Mouse (Mus musculus): ENCODE measurements around the gene Frem1. TPM values are rescaled to one million over a fixed set of nuclear protein-coding genes. Genes with fewer than 3 reads are reported as not detected.

Frem1 gene
- polyA plus RNA-seq, 1 experiment from 2014 or later: 1.8 TPM

- H3K4me3 ChIP-seq: no peak overlapping the region
- ATAC-seq: peak; percentile 67
- no peaks in the 10 kb centered on the region for H3K27me3 ChIP-seq
- no peaks in the 10 kb centered on the region for H3K9me3 ChIP-seq (replicated peaks)
- no peak overlapping the region for H3K4me2 ChIP-seq
- no peaks in the 10 kb centered on the region for H3K36me3 ChIP-seq (ENCODE audit: poor library complexity, severe bottlenecking)
- peak overlapping the region; percentile 94 for H3K27ac ChIP-seq
- no peak overlapping the region for H3K9ac ChIP-seq
- WGBS: 66% methylated on average over 8 of the region's 8 CpGs
- peaks cover 18% of the 10 kb centered on the region for H3K4me1 ChIP-seq
These were observed 105.4 kb downstream of the Frem1 start for GRCm38 (mm10) chr4:82946721-82947120.

- no peak overlapping the region for H3K4me2 ChIP-seq
- 0 out of 2 replicates have a peak overlapping the region, but pooled peaks have one; percentile 16 for H3K9ac ChIP-seq
- no peaks in the 10 kb centered on the region for H3K9me3 ChIP-seq (replicated peaks)
- peak; percentile 89 for ATAC-seq
- H3K27me3 ChIP-seq: no peaks in the 10 kb centered on the region
- H3K4me1 ChIP-seq: peaks cover 18% of the 10 kb centered on the region
- WGBS: 35% methylated on average over 3 of the region's 3 CpGs
- H3K27ac ChIP-seq: peak overlapping the region; percentile 94
- H3K36me3 ChIP-seq (ENCODE audit: poor library complexity, severe bottlenecking): no peaks in the 10 kb centered on the region
- no peak overlapping the region for H3K4me3 ChIP-seq
These were observed 105.9 kb downstream of the Frem1 start for GRCm38 (mm10) chr4:82946276-82946612.

- no peak overlapping the region for H3K4me2 ChIP-seq
- H3K36me3 ChIP-seq (ENCODE audit: poor library complexity, severe bottlenecking): no peaks in the 10 kb centered on the region
- H3K4me1 ChIP-seq: peaks cover 18% of the 10 kb centered on the region
- peak overlapping the region; percentile 94 for H3K27ac ChIP-seq
- no peaks in the 10 kb centered on the region for H3K9me3 ChIP-seq (replicated peaks)
- ATAC-seq: peak; percentile 43
- WGBS: 79% methylated on average over 9 of the region's 9 CpGs
- no peak overlapping the region for H3K4me3 ChIP-seq
- H3K27me3 ChIP-seq: no peaks in the 10 kb centered on the region
- 0 out of 2 replicates have a peak overlapping the region, but pooled peaks have one; percentile 16 for H3K9ac ChIP-seq
These were observed 106.4 kb downstream of the Frem1 start for GRCm38 (mm10) chr4:82945572-82946275.

- Histone ChIP-seq H3K9ac (no peak overlapping the region), H3K9me3 (replicated peaks) (no peaks in the 10 kb centered on the region), H3K27ac (no peak overlapping the region), H3K36me3 (ENCODE audit: poor library complexity, severe bottlenecking) (no peaks in the 10 kb centered on the region), H3K4me1 (peaks cover 3% of the 10 kb centered on the region; the same call in 1 of the 2 replicates), H3K4me3 (no peak overlapping the region), H3K27me3 (no peaks in the 10 kb centered on the region), H3K4me2 (no peak overlapping the region)
- ATAC-seq: 0 out of 2 replicates have a peak, but pooled peaks have one; percentile 20
- 85% methylated on average over 5 of the region's 5 CpGs for WGBS
These were observed 111.5 kb downstream of the Frem1 start for GRCm38 (mm10) chr4:82940680-82941079.

GRCm38 (mm10) chr4:82940248-82940647 lies 111.9 kb downstream of the Frem1 start:
- Histone ChIP-seq H3K27me3 (no peaks in the 10 kb centered on the region), H3K27ac (no peak overlapping the region), H3K4me1 (no peaks in the 10 kb centered on the region), H3K4me3 (no peak overlapping the region), H3K9me3 (replicated peaks) (no peaks in the 10 kb centered on the region), H3K4me2 (no peak overlapping the region), H3K9ac (no peak overlapping the region), H3K36me3 (ENCODE audit: poor library complexity, severe bottlenecking) (no peaks in the 10 kb centered on the region)
- WGBS: 84% methylated on average over 13 of the region's 13 CpGs
- ATAC-seq: no peak

- no peak overlapping the region for H3K4me2 ChIP-seq
- 10% methylated on average over 5 of the region's 5 CpGs for WGBS
- ATAC-seq: peak; percentile 90
- H3K27ac ChIP-seq: peak overlapping the region; percentile 65
- H3K4me3 ChIP-seq: no peak overlapping the region
- no peaks in the 10 kb centered on the region for H3K27me3 ChIP-seq
- H3K4me1 ChIP-seq: peaks cover 13% of the 10 kb centered on the region; the same call in 1 of the 2 replicates
- no peaks in the 10 kb centered on the region for H3K9me3 ChIP-seq (replicated peaks)
- H3K36me3 ChIP-seq (ENCODE audit: poor library complexity, severe bottlenecking): no peaks in the 10 kb centered on the region
- no peak overlapping the region for H3K9ac ChIP-seq
These were observed 117.8 kb downstream of the Frem1 start for GRCm38 (mm10) chr4:82934308-82934707.

- Histone ChIP-seq H3K4me1 (peaks cover 15% of the 10 kb centered on the region; the same call in 1 of the 2 replicates), H3K9ac (peak overlapping the region; percentile 31; the same call in 1 of the 2 replicates), H3K4me2 (peak overlapping the region; percentile 44), H3K9me3 (replicated peaks) (no peaks in the 10 kb centered on the region), H3K27me3 (no peaks in the 10 kb centered on the region), H3K36me3 (ENCODE audit: poor library complexity, severe bottlenecking) (no peaks in the 10 kb centered on the region), H3K4me3 (peak overlapping the region; percentile 22), H3K27ac (peak overlapping the region; percentile 65)
- peak; percentile 82 for ATAC-seq
- 11% methylated on average over 14 of the region's 14 CpGs for WGBS
These were observed 118.4 kb downstream of the Frem1 start for GRCm38 (mm10) chr4:82933698-82934210.

GRCm38 (mm10) chr4:82930079-82930478 lies 122.1 kb downstream of the Frem1 start:
- no peak overlapping the region for H3K4me3 ChIP-seq
- H3K4me1 ChIP-seq: peaks cover 14% of the 10 kb centered on the region; the same call in 1 of the 2 replicates
- no peak for ATAC-seq
- no peak overlapping the region for H3K27ac ChIP-seq
- 65% methylated on average over 5 of the region's 5 CpGs for WGBS
- no peaks in the 10 kb centered on the region for H3K27me3 ChIP-seq
- H3K9ac ChIP-seq: no peak overlapping the region
- H3K9me3 ChIP-seq (replicated peaks): no peaks in the 10 kb centered on the region
- H3K36me3 ChIP-seq (ENCODE audit: poor library complexity, severe bottlenecking): no peaks in the 10 kb centered on the region
- no peak overlapping the region for H3K4me2 ChIP-seq

- Histone ChIP-seq H3K9ac (no peak overlapping the region), H3K36me3 (ENCODE audit: poor library complexity, severe bottlenecking) (no peaks in the 10 kb centered on the region), H3K27me3 (no peaks in the 10 kb centered on the region), H3K4me1 (peaks cover 20% of the 10 kb centered on the region), H3K4me2 (no peak overlapping the region), H3K27ac (no peak overlapping the region), H3K9me3 (replicated peaks) (no peaks in the 10 kb centered on the region), H3K4me3 (no peak overlapping the region)
- no peak for ATAC-seq
- WGBS: 88% methylated on average over 4 of the region's 4 CpGs
These were observed 130.2 kb downstream of the Frem1 start for GRCm38 (mm10) chr4:82921962-82922361.

GRCm38 (mm10) chr4:82918625-82919024 lies 133.5 kb downstream of the Frem1 start:
- H3K27ac ChIP-seq: no peak overlapping the region
- WGBS: 64% methylated on average over 2 of the region's 2 CpGs
- no peak for ATAC-seq
- no peak overlapping the region for H3K4me2 ChIP-seq
- H3K27me3 ChIP-seq: no peaks in the 10 kb centered on the region
- H3K4me3 ChIP-seq: no peak overlapping the region
- H3K9ac ChIP-seq: no peak overlapping the region
- H3K36me3 ChIP-seq (ENCODE audit: poor library complexity, severe bottlenecking): no peaks in the 10 kb centered on the region
- H3K4me1 ChIP-seq: peaks cover 50% of the 10 kb centered on the region
- H3K9me3 ChIP-seq (replicated peaks): no peaks in the 10 kb centered on the region

GRCm38 (mm10) chr4:82916678-82917050 lies 135.5 kb downstream of the Frem1 start:
- no peaks in the 10 kb centered on the region for H3K27me3 ChIP-seq
- no peak overlapping the region for H3K9ac ChIP-seq
- H3K4me3 ChIP-seq: peak overlapping the region; percentile 24
- peak; percentile 78 for ATAC-seq
- H3K4me1 ChIP-seq: peaks cover 50% of the 10 kb centered on the region
- no peaks in the 10 kb centered on the region for H3K36me3 ChIP-seq (ENCODE audit: poor library complexity, severe bottlenecking)
- H3K4me2 ChIP-seq: peak overlapping the region; percentile 54
- 7% methylated on average over 5 of the region's 5 CpGs for WGBS
- no peaks in the 10 kb centered on the region for H3K9me3 ChIP-seq (replicated peaks)
- H3K27ac ChIP-seq: peak overlapping the region; percentile 92

- ATAC-seq: peak; percentile 79
- Histone ChIP-seq H3K27ac (peak overlapping the region; percentile 92), H3K4me3 (peak overlapping the region; percentile 24), H3K4me2 (peak overlapping the region; percentile 54), H3K9me3 (replicated peaks) (no peaks in the 10 kb centered on the region), H3K9ac (peak overlapping the region; percentile 18; the same call in 1 of the 2 replicates), H3K36me3 (ENCODE audit: poor library complexity, severe bottlenecking) (no peaks in the 10 kb centered on the region), H3K27me3 (no peaks in the 10 kb centered on the region), H3K4me1 (peaks cover 50% of the 10 kb centered on the region)
- 6% methylated on average over 14 of the region's 14 CpGs for WGBS
These were observed 136.0 kb downstream of the Frem1 start for GRCm38 (mm10) chr4:82916003-82916677.

Measured in forebrain, embryonic 13.5 days (tissue).